Mouse (Mus musculus) R1 (cell line): ENCODE measurements around the gene Mobp.

Experiments used
- DNase-seq: peaks from one replicate; pipeline ENCODE4 v3.0.0-alpha.2; 2018; ENCODE audit warnings: low read depth, low spot score

Gene Mobp

DNA sequence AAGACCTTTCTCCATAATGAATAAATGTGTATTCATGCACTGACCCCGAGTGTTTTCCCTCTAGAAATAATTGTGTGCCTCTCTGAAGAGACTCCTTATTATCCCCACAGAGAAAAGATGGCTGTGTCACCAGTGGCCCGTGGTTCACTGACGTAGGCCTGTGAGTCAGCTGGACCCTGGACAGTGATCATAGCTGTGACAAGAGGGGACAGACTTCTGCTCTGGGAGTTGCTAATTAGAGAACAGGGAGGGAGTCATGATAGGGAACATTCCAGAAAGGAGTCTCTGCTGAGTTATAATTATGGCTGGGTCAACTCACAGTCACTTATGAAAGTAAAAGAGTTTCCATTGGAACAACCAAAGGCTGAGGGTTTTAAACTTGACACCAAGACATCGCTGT, 61.4 kb downstream of the Mobp start:
- DNase-seq, result no peak

DNA sequence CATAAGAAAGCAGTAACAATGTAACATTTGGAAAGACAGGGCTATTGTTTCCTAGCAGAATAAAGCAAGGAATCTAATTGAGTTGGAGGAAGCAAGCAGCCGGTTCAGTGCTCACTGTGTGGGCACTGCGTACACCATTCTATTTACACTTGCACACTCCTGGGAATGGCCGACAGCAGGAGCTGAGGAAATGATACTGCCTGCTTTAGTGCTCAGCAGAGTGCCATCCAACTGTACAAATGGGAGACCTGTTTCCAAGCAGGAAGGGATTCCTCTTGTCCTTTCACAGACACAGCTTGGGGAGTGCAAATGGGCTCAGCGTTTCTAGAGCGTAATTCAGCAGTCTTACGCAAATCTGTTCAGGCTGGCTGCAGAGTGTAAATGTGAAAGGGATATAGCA, 63.4 kb downstream of the Mobp start:
- no peak for DNase-seq

DNA sequence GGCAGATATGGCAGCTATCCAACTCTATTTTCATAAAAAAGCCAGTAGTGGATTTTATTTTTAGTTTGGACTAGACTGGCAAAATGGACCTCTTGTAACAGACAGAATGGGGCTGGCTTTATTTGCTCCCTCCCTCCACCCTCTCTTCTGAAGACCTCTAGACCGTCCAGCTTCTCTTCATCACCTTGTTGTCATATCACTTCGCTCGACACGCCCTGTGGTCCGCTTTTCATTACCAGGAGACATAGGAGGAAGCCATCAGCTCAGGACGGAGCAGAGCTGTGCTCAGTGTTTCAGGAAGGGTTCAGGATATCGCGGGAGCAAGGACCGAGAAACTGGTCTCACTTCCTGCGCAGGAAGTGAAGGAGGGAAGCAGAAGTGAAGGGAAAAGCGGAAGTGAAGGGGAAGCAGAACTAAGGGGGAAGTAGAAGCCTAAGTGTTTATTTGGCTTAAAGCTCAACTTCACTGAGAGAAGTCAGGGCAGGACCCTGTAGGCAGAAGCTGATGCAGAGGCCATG, 65.5 kb downstream of the Mobp start:
- DNase-seq, result no peak

DNA sequence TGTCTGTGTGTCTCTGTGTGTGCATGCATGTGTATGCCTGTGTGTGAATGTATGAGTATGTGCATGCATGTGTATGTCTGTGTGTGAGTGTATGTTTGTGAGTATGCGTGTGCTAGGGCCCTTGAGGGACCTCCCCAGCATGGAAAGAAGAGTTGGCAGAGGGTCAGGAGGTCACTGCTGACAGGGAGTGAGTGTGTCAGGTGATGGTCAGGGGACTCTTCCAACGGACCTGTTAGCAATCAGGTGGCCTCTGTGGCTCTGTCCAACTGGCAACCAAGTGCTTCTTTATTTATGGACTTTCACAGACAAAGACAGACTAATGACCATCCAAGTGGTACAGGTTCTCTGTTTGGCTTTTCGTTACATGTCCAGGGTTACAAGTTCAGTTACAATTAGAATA, 69.9 kb downstream of the Mobp start:
- DNase-seq, result no peak
